Mouse (Mus musculus) forebrain, embryonic 12.5 days (tissue): ENCODE results near the gene Slc29a1. TPM values are rescaled to one million over a fixed set of nuclear protein-coding genes. Genes with fewer than 3 reads are reported as not detected.

Experiments used
- ATAC-seq: fragments of 200-750 bp; cut with Nextera tagmentation; 2 replicates; pipeline ENCODE4 v1.8.0; 2017; ENCODE audit warnings: moderate TSS enrichment; ENCODE audit not compliant: low FRiP score
- H3K27ac ChIP-seq: fragments of 300-500 bp; sonication (generic); 2 replicates; pipeline ENCODE4 v1.5.1; 2016; ENCODE audit warnings: mild to moderate bottlenecking
- H3K27me3 ChIP-seq: fragments of 300-500 bp; sonication (generic); 2 replicates; pipeline ENCODE4 v1.6.1; 2016; ENCODE audit warnings: mild to moderate bottlenecking
- H3K36me3 ChIP-seq: fragments of 300-500 bp; sonication (generic); replicated peaks from 2 replicates; pipeline ENCODE4 v1.6.1; 2016; ENCODE audit warnings: mild to moderate bottlenecking
- H3K4me1 ChIP-seq: fragments of 300-500 bp; sonication (generic); 2 replicates; pipeline ENCODE4 v1.6.1; 2016
- H3K4me2 ChIP-seq: fragments of 300-500 bp; sonication (generic); 2 replicates; pipeline ENCODE4 v1.6.1; 2016; ENCODE audit warnings: mild to moderate bottlenecking, moderate library complexity
- H3K4me3 ChIP-seq: fragments of 300-500 bp; sonication (generic); replicated peaks from 2 replicates; pipeline ENCODE4 v1.5.1; 2016; ENCODE audit warnings: mild to moderate bottlenecking
- H3K9ac ChIP-seq: fragments of 300-500 bp; sonication (generic); 2 replicates; pipeline ENCODE4 v1.6.1; 2016; ENCODE audit warnings: mild to moderate bottlenecking
- H3K9me3 ChIP-seq: fragments of 300-500 bp; sonication (generic); 2 replicates; pipeline ENCODE4 v1.6.1; 2016
- WGBS: fragments of 180-500 bp; shearing (Covaris S2); methylation state at CpG from one replicate; pipeline ENCODE4 v1.1.7; 2016; 5-methylcytosine and 5-hydroxymethylcytosine counted together
- polyA plus RNA-seq: library from polyadenylated mRNA; unstranded; fragments of >200 nt; fragmentation: Nextera tagmentation; extraction: Ambion mirVana; gene quantifications from 2 replicates; pipeline ENCODE4 v1.2.1, GENCODE M21; 2016

Gene Slc29a1
- polyA plus RNA-seq: 50.2 and 52.0 TPM in 2 replicates

DNA sequence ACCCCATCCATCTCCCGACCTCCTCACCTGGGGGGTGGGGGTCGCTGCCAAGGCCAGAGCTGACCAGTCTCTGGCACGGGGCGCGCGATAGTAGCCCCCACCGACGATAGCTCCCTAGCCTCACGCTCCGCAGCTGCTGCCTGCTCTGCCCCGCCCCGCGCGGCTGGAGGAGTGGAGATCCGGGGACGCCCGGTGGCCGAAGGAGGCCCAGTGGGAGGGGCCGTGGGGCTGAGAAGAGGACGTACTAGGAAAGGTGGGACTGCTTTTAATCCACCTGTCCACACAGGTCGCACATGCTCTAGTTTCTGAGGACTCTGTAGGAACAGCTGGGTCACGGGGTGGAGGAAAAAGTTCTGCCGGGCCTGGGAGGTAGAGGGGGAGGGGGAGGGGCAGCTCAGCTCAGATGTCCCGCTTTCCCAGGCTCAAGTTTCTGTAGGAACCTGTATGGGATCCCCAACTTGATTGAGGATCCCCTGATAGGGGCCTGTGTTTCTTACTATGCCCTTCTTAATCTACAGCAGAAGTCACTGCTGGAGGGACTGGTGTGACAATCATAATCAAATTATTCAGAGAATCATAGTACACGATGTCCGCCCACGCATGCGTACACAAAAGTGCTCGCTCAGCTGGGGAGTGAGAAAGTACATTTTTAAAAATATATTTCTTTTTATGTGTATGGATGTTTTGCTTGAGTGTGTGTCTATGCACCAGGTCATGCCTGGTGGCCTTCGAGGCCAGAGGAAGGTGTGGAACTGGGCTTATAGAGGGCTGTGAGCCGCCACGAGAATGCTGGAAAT, at the start of gene Slc29a1:
Gene Slc29a1, minus strand, starts transcription at position 161 of the 797 bp plus-strand sequence.
- peaks cover 43% of the 10 kb centered on the region for H3K4me1 ChIP-seq
- no peak within 1 kb of the TSS for H3K27ac ChIP-seq
- H3K9ac ChIP-seq: peak within 1 kb of the TSS; percentile 51
- peak within 1 kb of the TSS; percentile 73 for H3K4me2 ChIP-seq
- H3K9me3 ChIP-seq: no peaks in the 10 kb centered on the region
- H3K27me3 ChIP-seq: peaks cover 67% of the 10 kb centered on the region
- 13% methylated on average over 32 of the region's 32 CpGs for WGBS
- H3K4me3 ChIP-seq: peak within 1 kb of the TSS; percentile 37
- H3K36me3 ChIP-seq: no peaks in the 10 kb centered on the region
- peak; percentile 30 for ATAC-seq

DNA sequence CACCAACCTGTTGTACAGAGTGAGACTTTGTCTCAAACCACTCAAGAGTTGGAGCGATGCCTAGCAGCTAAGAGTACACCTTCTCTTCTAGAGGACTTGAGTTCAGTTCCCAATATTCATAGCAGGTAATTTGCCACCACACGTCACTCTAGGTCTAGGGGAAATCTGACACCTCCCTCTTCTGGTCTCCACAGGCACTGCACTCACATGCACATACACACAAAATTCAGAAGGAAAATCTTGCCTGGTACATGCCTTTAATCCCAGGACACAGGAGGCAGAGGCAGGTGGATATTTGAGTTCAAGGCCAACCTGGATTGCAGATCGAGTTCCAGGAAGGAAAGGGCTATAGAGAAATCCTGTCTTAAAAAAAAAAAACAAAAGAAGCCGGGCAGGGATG, 44.8 kb upstream of the Slc29a1 start:
- no peaks in the 10 kb centered on the region for H3K9me3 ChIP-seq
- no peak for ATAC-seq
- H3K4me2 ChIP-seq: no peak overlapping the region
- no peaks in the 10 kb centered on the region for H3K4me1 ChIP-seq
- H3K9ac ChIP-seq: no peak overlapping the region
- H3K27me3 ChIP-seq: no peaks in the 10 kb centered on the region
- no peaks in the 10 kb centered on the region for H3K36me3 ChIP-seq
- no peak overlapping the region for H3K4me3 ChIP-seq
- H3K27ac ChIP-seq: no peak overlapping the region
- 95% methylated on average over 4 of the region's 4 CpGs for WGBS

DNA sequence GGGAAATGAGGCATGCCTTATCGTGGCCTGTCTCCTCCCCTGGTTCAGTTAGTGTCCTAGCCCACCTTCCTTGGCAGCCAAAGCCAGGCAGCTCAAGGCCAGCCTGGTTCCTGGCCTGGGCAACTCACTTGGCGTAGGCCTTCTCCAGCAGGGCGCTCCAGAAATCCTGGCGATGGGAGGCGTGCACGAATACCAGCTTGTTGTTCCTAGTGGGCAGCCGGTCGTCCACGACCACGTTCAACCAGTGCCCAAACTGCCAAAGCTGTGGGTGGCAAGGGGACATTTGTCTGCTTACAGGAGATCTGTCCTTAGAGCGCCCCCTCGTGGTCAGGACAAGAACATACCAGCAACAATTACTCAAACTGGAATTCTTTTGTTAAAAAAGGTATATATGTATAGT, 43.3 kb upstream of the Slc29a1 start:
- no peaks in the 10 kb centered on the region for H3K4me1 ChIP-seq
- H3K4me3 ChIP-seq: no peak overlapping the region
- no peaks in the 10 kb centered on the region for H3K36me3 ChIP-seq
- H3K27me3 ChIP-seq: no peaks in the 10 kb centered on the region
- WGBS: 22% methylated on average over 12 of the region's 12 CpGs
- ATAC-seq: no peak
- H3K27ac ChIP-seq: no peak overlapping the region
- H3K4me2 ChIP-seq: 0 out of 2 replicates have a peak overlapping the region, but pooled peaks have one; percentile 1
- no peaks in the 10 kb centered on the region for H3K9me3 ChIP-seq
- H3K9ac ChIP-seq: no peak overlapping the region

DNA sequence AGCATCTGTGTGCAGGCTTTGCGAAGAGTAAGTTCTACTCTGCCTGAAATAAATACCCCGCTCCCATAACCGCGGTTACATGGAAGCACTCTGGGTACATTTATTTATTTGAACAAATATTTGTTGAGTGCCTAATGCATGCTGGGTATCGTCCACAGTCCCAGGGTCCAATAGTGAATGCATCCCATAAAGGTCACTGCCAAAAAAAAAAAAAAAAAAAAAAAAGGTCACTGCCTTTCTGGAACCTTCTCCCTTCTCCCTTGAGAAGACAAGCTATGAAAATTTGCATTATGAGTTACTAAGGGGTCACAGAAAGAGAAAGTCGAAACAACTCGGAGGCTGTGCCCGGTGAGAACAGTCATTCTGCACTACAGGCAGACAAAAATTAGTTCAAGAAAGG, 42.6 kb upstream of the Slc29a1 start:
- H3K36me3 ChIP-seq: no peaks in the 10 kb centered on the region
- H3K9me3 ChIP-seq: no peaks in the 10 kb centered on the region
- no peak overlapping the region for H3K4me2 ChIP-seq
- ATAC-seq: no peak
- no peak overlapping the region for H3K4me3 ChIP-seq
- H3K27ac ChIP-seq: no peak overlapping the region
- H3K4me1 ChIP-seq: no peaks in the 10 kb centered on the region
- WGBS: 92% methylated on average over 8 of the region's 8 CpGs
- H3K9ac ChIP-seq: no peak overlapping the region
- H3K27me3 ChIP-seq: no peaks in the 10 kb centered on the region

DNA sequence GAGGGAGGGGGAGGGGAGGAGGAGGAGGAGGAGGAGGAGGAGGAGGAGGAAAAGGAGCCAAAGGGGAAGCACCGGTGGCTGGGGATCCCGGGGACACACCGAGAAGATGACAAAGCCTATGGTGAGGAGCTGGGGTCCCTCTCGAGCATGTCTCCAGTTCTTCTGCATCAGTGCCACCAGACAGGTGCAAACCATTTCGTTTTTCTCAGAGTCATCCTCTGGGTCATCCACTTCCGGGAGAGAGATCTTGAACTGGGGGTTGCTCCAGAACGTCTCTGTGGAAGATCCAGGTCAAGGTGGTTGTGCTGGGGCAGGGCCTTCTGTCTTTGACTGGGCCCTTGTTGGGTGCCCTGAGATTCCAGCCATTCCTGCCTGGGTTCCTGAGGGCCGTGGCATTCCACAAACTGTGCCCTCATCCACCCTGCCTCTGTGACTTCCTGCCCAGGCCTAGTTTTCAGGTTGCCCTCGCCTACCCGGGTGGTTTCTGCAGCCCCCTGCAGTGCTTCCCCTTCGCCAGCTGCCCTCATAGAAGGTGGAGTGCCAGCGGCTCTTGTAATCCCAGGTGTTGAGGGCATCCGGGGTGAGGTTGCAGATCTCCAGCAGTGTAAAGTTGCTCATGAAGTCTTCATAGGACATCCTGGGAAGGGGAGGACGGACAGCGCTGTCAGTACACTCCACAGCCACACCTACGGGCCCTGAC, 39.3 kb upstream of the Slc29a1 start:
- H3K27me3 ChIP-seq: no peaks in the 10 kb centered on the region
- no peak overlapping the region for H3K4me3 ChIP-seq
- no peak overlapping the region for H3K9ac ChIP-seq
- H3K27ac ChIP-seq: no peak overlapping the region
- WGBS: 77% methylated on average over 16 of the region's 16 CpGs
- no peak overlapping the region for H3K4me2 ChIP-seq
- H3K9me3 ChIP-seq: no peaks in the 10 kb centered on the region
- H3K36me3 ChIP-seq: no peaks in the 10 kb centered on the region
- no peaks in the 10 kb centered on the region for H3K4me1 ChIP-seq
- no peak for ATAC-seq

DNA sequence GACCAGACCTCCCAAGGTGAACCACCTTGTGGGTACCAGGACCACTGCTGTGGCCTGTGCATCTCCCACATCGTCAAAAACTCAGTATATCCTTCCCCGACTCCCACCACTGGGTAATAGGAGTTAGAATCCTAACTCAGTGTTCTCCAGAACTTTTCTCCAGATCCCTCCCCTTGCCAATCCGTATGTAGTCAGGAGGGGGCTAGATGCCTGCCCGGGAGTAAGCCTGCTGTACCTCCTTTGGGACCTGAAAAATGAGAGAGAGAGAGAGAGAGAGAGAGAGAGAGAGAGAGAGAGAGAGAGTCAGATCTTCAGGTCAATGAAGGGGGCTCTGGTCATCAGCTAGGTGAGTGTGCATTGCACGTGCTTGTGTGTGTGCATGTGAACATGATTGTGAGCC, 34.6 kb upstream of the Slc29a1 start:
- Histone ChIP-seq H3K27me3 (peaks cover 7% of the 10 kb centered on the region), H3K4me1 (peaks cover 14% of the 10 kb centered on the region), H3K4me3 (no peak overlapping the region), H3K9ac (no peak overlapping the region), H3K9me3 (no peaks in the 10 kb centered on the region), H3K4me2 (no peak overlapping the region), H3K27ac (no peak overlapping the region), H3K36me3 (no peaks in the 10 kb centered on the region)
- 82% methylated on average over 5 of the region's 5 CpGs for WGBS
- ATAC-seq: no peak

DNA sequence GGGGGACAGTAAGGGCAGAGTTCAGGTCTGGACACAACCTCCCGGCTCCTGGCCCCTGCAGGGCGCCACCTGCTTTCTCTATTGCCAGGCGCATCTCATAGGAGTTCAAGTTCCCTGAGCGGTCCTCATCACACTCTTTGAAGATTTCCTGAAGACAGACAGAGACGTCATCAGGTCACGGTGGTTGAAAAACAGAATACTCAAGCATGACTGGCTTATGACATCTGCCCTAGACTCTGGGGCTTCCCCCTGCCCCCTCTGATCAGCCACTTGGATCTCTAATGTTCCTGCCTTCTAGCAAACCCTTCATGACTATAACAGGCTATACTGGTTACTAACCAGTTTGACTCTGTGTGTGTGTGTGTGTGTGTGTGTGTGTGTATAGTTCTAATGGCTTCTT, 32.5 kb upstream of the Slc29a1 start:
- Histone ChIP-seq H3K9ac (no peak overlapping the region), H3K9me3 (no peaks in the 10 kb centered on the region), H3K4me3 (no peak overlapping the region), H3K4me2 (no peak overlapping the region), H3K27me3 (peaks cover 13% of the 10 kb centered on the region), H3K27ac (no peak overlapping the region), H3K4me1 (peaks cover 14% of the 10 kb centered on the region), H3K36me3 (no peaks in the 10 kb centered on the region)
- no peak for ATAC-seq
- WGBS: 80% methylated on average over 6 of the region's 6 CpGs

DNA sequence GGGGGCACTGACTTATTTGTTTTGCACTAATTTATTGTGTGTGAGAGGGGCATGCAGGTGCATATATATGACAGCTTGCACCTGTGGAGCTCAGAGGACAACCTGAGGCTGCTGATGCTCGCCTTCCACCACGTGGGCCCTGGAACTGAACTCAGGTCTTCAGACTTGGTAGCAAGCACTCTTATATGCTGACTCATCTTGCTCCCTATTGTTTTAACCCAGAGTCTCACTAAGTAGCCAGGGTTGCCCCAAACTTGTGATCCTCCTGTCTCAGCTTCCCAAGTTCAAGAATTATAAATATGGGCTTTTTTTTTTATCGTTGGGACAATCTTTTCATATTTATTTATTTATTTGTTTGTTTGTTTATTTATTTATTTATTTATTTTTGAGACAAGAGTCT, 31.6 kb upstream of the Slc29a1 start:
- no peak; the same call in 1 of the 2 replicates for ATAC-seq
- H3K4me3 ChIP-seq: no peak overlapping the region
- 67% methylated on average over 3 of the region's 3 CpGs for WGBS
- H3K9me3 ChIP-seq: no peaks in the 10 kb centered on the region
- H3K27ac ChIP-seq: no peak overlapping the region
- H3K36me3 ChIP-seq: no peaks in the 10 kb centered on the region
- H3K4me2 ChIP-seq: peak overlapping the region; percentile 87
- peaks cover 13% of the 10 kb centered on the region for H3K27me3 ChIP-seq
- peaks cover 18% of the 10 kb centered on the region for H3K4me1 ChIP-seq
- no peak overlapping the region for H3K9ac ChIP-seq

DNA sequence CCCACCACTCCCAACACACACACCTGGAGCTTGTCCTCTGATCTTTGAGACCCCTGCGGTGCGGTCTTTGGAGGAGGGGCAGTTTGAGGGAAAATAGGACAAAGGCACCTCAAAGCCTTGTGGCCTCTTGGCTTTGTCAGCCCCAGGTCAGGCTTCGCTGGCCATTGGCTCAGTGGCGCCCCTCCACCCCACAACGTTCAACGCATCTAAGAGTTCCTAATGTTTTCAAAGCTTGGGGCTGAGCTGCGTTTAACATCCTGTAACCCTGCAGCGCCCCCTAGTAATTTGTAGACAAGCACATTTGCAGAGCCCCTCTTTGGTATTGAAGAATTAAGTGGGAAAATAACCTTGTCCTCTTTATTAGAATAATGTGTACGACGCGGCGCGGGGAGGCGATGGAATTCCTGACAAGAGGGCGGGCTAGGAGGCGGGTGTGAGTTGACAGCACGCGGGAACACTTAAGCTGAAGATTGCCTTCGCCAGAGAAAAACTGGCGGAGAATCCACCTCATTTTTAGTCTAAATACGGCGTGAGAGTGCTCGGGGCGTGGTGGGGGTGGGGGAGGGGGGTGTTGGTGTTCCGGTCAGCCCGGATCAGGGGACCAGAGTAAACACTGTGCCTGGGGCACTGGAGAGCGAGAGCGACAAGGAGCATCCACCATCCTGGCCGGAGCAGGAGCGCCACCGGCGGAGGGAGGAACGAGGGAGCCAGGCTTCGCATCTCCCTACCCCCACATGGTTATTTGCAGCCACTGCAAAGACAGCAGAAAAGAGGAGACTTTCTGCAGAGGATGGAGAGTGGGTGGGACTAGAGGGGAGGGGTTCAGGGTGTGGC, 30.7 kb upstream of the Slc29a1 start:
- Histone ChIP-seq H3K9ac (peak overlapping the region; percentile 74), H3K27me3 (peaks cover 13% of the 10 kb centered on the region), H3K4me3 (peak overlapping the region; percentile 47), H3K4me1 (peaks cover 18% of the 10 kb centered on the region), H3K9me3 (no peaks in the 10 kb centered on the region), H3K36me3 (no peaks in the 10 kb centered on the region), H3K4me2 (peak overlapping the region; percentile 87), H3K27ac (no peak overlapping the region)
- 2% methylated on average over 34 of the region's 34 CpGs for WGBS
- ATAC-seq: peak; percentile 80

DNA sequence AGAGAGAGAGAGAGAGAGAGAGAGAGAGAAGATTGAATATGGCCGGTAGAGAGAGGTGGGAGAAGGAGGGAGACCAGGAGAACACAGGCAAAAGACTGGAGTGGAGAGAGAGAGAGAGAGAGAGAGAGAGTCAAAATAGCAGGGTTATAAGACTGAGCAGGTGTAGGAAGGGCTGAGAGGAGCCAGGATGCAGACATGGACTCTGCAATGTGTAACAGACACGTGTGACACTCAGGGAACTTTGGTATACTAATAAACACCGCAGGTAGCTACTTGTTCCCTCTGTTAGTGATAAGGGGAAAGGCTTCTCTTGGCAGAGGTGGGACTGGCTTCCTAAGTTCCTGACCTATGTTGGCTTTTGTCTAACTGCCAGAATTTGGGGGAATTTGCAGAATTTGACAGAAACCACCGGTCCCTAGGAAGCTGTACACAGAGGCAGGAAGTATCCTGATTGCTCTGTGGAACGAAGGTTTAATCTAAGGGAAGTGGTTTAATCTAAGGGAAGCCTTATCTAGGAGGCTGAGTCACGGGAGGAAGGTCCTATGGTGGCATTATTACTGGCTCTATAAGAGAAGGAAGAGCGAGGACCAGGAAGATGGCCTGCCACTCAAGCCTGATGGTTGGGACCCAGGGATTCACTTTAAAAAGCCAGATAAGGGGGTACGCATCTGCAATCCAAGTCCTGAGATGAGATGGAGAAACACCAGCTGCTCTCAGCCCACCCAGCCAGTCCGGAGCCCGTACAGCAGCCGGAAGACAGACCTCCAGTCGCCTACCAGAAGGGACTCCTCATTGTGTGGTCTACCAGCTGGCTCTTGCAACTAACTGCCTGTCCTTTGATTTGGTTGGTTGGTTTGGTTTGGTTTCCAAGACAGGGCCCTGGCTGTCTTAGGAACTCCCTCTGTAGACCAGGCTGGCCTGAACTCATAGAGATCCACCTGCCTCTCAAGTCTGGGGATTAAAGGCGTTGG, 29.8 kb upstream of the Slc29a1 start:
- Histone ChIP-seq H3K9ac (no peak overlapping the region), H3K4me1 (peaks cover 18% of the 10 kb centered on the region), H3K27me3 (peaks cover 13% of the 10 kb centered on the region), H3K4me3 (no peak overlapping the region), H3K27ac (no peak overlapping the region), H3K4me2 (peak overlapping the region; percentile 87), H3K9me3 (no peaks in the 10 kb centered on the region), H3K36me3 (no peaks in the 10 kb centered on the region)
- ATAC-seq: peak; percentile 45; the same call in 1 of the 2 replicates
- WGBS: 77% methylated on average over 13 of the region's 13 CpGs

DNA sequence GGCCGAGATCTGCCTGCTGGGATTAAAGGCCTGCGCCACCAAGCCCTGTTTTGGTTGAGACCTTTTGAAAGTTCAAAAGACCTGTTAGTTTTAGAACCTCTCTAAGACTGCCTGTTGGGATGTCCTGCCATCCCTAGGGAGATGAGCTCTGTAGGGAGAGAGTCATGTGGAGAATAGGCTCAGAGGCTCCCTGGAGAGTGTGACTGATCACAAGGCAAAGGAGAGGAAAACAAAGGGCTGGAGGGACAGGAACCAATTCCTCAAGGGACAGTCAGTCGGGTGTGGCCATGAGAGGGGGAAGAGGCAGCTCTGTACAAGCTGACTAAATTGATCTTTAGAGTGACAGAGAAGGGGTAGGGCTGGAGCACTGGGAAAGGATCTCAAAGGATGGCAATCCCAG, 28.8 kb upstream of the Slc29a1 start:
- no peak for ATAC-seq
- WGBS: 28% methylated on average over 3 of the region's 3 CpGs
- Histone ChIP-seq H3K4me2 (no peak overlapping the region), H3K27me3 (peaks cover 13% of the 10 kb centered on the region), H3K4me3 (no peak overlapping the region), H3K9me3 (no peaks in the 10 kb centered on the region), H3K27ac (no peak overlapping the region), H3K4me1 (peaks cover 18% of the 10 kb centered on the region), H3K36me3 (no peaks in the 10 kb centered on the region), H3K9ac (no peak overlapping the region)
